Mouse (Mus musculus) bone marrow macrophage, adult 2 months (primary cell): ENCODE data around the gene 1500009L16Rik.

ENCODE experiments used
- CTCF ChIP-seq: IDR thresholded peaks from 2 replicates; pipeline ENCODE4 v1.5.1; 2012; ENCODE audit warnings: low read depth, mild to moderate bottlenecking, low read length, moderate library complexity
- POLR2A ChIP-seq: IDR thresholded peaks from 2 replicates; pipeline ENCODE4 v1.6.1; 2012; ENCODE audit warnings: mild to moderate bottlenecking, low read depth, low read length, borderline replicate concordance

DNA sequence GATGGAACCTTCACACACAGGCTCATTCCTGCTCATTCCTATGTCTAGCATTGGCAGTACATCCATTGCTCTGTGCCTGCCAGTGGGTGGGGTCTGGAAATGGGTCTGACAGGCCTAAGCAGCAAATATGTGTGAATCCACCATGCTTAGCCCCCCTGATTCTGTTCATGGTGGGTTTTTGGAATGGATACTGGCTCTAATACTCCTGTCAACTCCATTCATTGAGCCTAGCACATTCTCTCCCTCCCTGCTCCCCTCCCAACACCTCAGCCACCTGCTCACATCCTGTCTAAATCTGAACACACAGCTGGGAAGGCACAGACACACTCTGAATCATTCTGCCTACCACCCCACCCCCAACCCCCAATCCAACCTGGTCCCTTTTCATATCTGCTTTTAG lies 72.4 kb downstream of the 1500009L16Rik start:
- no peak for TF ChIP-seq POLR2A
- no peak for TF ChIP-seq CTCF
